Mouse (Mus musculus) liver, embryonic 11.5 days (tissue): ENCODE data around the gene Mkrn1. TPM values are rescaled to one million over a fixed set of nuclear protein-coding genes. Genes with fewer than 3 reads are reported as not detected.

Experiments
- ATAC-seq: fragments of 200-750 bp; cut with Nextera tagmentation; replicated peaks from 2 replicates; pipeline ENCODE4 v1.8.0; 2017; ENCODE audit warnings: moderate number of reproducible peaks, mild to moderate bottlenecking, moderate TSS enrichment, moderate library complexity; ENCODE audit not compliant: low FRiP score
- DNase-seq: peaks from one replicate; pipeline ENCODE4 v3.0.0-alpha.2; 2017; ENCODE audit warnings: low spot score
- H3K27ac ChIP-seq: fragments of 300-500 bp; sonication (generic); 2 replicates; pipeline ENCODE4 v1.5.1; 2014; ENCODE audit warnings: mild to moderate bottlenecking, low read depth, low read length, control low read depth
- H3K27me3 ChIP-seq: fragments of 300-500 bp; sonication (generic); replicated peaks from 2 replicates; pipeline ENCODE4 v1.6.1; 2014; ENCODE audit warnings: low read length, mixed read lengths; ENCODE audit not compliant: control insufficient read depth, insufficient read depth
- H3K36me3 ChIP-seq: fragments of 300-500 bp; sonication (generic); 2 replicates; pipeline ENCODE4 v1.6.1; 2014; ENCODE audit warnings: mild to moderate bottlenecking, low read length, moderate library complexity, mixed read lengths; ENCODE audit not compliant: control insufficient read depth, insufficient read depth
- H3K4me1 ChIP-seq: fragments of 300-500 bp; sonication (generic); replicated peaks from 2 replicates; pipeline ENCODE4 v1.6.1; 2014; ENCODE audit warnings: low read length, mixed read lengths; ENCODE audit not compliant: control insufficient read depth, insufficient read depth
- H3K4me2 ChIP-seq: fragments of 300-500 bp; sonication (generic); 2 replicates; pipeline ENCODE4 v1.6.1; 2014; ENCODE audit warnings: mild to moderate bottlenecking, control low read depth, moderate library complexity
- H3K4me3 ChIP-seq: fragments of 300-500 bp; sonication (generic); 2 replicates; pipeline ENCODE4 v1.5.1; 2014; ENCODE audit warnings: low read depth, low read length, control low read depth
- H3K9ac ChIP-seq: fragments of 300-500 bp; sonication (generic); 2 replicates; pipeline ENCODE4 v1.6.1; 2014; ENCODE audit warnings: low read depth, low read length, control low read depth
- H3K9me3 ChIP-seq: fragments of 300-500 bp; sonication (generic); 2 replicates; pipeline ENCODE4 v1.6.1; 2016; ENCODE audit warnings: low read length, inconsistent platforms, mixed read lengths; ENCODE audit not compliant: control insufficient read depth
- WGBS: fragments of 180-500 bp; shearing (Covaris S2); extraction: QIAGEN DNeasy Blood & Tissue Kit; methylation state at CpG from one replicate; pipeline ENCODE4 v1.1.7; 2014; 5-methylcytosine and 5-hydroxymethylcytosine counted together
- polyA plus RNA-seq: library from polyadenylated mRNA; unstranded; fragments of >200 nt; fragmentation: Nextera tagmentation; extraction: Ambion mirVana; gene quantifications from 2 replicates; pipeline ENCODE4 v1.2.1, GENCODE M21; 2014

Gene Mkrn1
- 50.8 and 53.5 TPM in 2 replicates for polyA plus RNA-seq

DNA sequence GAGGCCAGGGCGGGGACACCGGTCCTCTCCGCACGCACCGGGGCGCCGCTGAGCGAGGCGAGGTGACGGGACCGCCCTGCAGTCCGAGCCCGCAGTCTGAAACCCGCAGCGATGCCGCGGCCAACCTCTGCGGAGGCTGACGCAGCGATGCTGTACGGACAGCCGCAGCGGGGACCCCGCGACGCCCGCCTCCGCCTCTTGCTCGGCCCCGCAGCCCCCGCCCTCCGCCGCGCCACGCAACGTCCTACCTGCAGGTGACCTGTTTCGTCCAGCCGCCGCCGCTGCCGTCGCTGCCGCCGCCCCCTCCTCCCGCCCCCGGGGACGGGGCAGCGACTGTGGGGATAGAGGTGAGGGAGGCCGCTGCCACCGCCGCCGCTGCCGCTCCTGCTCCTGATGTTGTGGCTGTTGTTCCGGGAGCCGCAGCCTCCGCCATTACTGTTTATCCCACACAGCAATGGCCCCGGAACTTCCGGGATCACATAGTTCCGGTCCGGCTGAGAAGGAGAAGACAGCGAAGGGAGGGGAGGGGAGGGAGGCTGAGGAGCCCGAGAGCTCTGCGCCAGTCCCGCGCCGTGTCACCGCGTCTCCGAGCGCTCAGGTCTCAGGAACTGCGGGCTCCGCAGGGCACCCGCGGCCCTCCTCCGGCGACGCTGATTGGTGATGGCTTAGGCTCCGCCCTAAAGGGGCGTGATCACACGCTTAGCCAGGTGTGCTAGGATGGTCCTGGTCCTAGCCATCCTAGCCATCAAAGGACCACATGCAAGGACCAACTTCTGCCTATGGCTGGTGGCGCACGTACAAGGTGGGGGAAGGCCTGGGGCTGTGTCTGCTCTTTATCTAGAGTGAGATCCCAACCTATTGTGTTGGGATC, at the start of gene Mkrn1:
TSS of gene Mkrn1 (minus strand) at position 612 of the 871 bp plus-strand sequence.
- H3K9ac ChIP-seq: peak within 1 kb of the TSS; percentile 92
- H3K27ac ChIP-seq: peak within 1 kb of the TSS; percentile 62
- peaks cover 13% of the 10 kb centered on the region for H3K4me1 ChIP-seq
- WGBS: under 1% methylated on average over 81 of the region's 82 CpGs
- peaks cover 10% of the 10 kb centered on the region; the same call in 1 of the 2 replicates for H3K27me3 ChIP-seq
- no peaks in the 10 kb centered on the region for H3K9me3 ChIP-seq
- H3K36me3 ChIP-seq: no peaks in the 10 kb centered on the region
- DNase-seq: peak; percentile 86
- peak; percentile 82 for ATAC-seq
- H3K4me2 ChIP-seq: peak within 1 kb of the TSS; percentile 85
- peak within 1 kb of the TSS; percentile 98 for H3K4me3 ChIP-seq

DNA sequence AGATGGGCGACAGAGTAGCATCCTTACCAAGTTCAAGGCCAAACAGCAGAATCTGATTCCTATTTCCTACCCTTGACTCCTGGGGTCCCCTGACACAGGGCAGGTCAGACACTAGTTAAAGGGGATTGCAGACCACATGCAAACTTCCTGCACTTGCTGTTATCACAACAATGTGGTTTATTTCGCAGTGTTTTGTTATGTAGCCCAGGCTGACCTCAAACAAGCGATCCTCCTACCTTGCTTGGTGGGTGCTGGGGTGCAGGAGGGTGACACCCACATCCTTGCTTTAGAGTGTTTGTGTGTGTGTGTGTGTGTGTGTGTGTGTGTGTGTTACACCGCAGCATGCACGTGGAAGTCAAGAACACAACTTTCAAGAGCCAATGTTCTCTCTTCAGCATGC, 49.2 kb upstream of the Mkrn1 start:
- Histone ChIP-seq H3K9ac (no peak overlapping the region), H3K4me2 (no peak overlapping the region), H3K4me1 (no peaks in the 10 kb centered on the region), H3K4me3 (no peak overlapping the region), H3K36me3 (peaks cover 4% of the 10 kb centered on the region; the same call in 1 of the 2 replicates), H3K27me3 (no peaks in the 10 kb centered on the region), H3K9me3 (no peaks in the 10 kb centered on the region), H3K27ac (no peak overlapping the region)
- no peak for DNase-seq
- WGBS: 71% methylated on average over 5 of the region's 5 CpGs
- no peak for ATAC-seq

DNA sequence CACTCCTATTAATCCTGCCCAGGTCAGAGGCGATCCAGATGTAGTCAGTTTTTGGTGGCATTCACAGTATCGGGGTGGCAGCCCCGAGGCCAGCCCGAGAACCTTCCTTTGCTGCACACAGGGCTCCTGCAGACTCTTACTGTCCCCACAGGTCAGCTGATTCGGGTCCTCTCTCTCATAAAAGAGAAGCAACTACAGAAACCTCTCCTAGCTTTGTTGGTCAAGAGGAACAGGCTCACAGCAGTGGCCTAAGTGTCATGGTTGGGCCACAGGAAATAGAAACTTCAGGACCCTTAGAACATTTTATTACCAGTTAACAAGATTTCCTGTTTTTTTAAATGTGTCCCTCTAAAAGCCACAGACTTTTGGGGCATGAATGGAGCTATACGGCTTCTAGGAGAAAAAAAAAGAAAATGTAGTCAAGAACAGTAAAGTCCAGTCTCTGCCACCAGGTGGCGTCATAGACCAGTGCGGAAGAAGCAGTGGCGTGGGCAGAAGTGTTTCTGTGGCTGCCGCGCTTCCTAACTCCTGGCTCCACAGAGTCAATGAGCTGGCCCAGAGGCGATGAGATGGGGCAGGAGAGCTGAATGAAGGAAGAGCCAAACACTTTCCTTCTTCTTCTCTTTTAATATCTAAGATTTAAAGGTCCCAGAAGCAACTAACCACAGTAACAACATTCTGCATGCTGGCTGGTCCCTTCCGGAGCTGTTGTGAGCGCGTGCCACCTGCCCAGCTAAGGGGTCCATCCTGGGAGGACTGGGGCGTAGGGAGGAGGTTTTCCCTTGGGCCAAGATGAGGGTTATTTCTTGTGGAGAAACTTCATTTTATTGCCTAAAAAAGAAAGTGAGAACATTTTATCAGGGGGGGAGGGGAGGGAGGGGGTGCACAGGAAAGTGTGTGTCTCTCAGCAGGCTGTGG, 42.6 kb upstream of the Mkrn1 start:
- ATAC-seq: peak; percentile 54

DNA sequence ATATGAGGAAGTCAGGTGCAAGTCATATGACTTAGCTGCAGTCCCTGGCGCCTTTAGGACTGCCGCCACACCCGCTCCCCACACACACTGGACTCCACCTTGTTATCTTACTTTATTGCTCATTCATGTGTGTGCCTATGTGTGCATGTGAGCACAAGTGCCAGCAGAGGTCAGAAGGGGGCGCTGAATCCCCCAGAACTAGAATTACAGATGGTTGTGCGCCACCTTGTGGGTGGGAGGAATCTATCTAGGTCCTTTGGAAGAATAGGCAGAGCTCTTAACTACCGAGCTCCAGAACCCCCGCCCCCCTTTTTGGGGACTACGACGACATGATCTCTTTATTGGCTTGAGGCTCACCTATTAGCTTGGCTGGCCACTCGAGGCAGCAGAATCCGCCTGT, 39.8 kb upstream of the Mkrn1 start:
- Histone ChIP-seq H3K9me3 (no peaks in the 10 kb centered on the region), H3K9ac (no peak overlapping the region), H3K4me1 (no peaks in the 10 kb centered on the region), H3K4me2 (no peak overlapping the region), H3K27me3 (no peaks in the 10 kb centered on the region), H3K36me3 (peaks cover 2% of the 10 kb centered on the region; the same call in 1 of the 2 replicates), H3K4me3 (no peak overlapping the region), H3K27ac (no peak overlapping the region)
- WGBS: 92% methylated on average over 11 of the region's 11 CpGs
- no peak for ATAC-seq
- no peak for DNase-seq

More for the DNA sequence above, 42.6 kb upstream of the Mkrn1 start:
- no peaks in the 10 kb centered on the region for H3K27me3 ChIP-seq
- no peaks in the 10 kb centered on the region for H3K4me1 ChIP-seq
- H3K36me3 ChIP-seq: peaks cover 2% of the 10 kb centered on the region; the same call in 1 of the 2 replicates
- no peak overlapping the region for H3K27ac ChIP-seq
- H3K4me2 ChIP-seq: peak overlapping the region; percentile 57
- no peak overlapping the region for H3K4me3 ChIP-seq
- H3K9me3 ChIP-seq: no peaks in the 10 kb centered on the region
- peak overlapping the region; percentile 37; the same call in 1 of the 2 replicates for H3K9ac ChIP-seq
- DNase-seq: peak; percentile 73
- WGBS: 42% methylated on average over 16 of the region's 16 CpGs

DNA sequence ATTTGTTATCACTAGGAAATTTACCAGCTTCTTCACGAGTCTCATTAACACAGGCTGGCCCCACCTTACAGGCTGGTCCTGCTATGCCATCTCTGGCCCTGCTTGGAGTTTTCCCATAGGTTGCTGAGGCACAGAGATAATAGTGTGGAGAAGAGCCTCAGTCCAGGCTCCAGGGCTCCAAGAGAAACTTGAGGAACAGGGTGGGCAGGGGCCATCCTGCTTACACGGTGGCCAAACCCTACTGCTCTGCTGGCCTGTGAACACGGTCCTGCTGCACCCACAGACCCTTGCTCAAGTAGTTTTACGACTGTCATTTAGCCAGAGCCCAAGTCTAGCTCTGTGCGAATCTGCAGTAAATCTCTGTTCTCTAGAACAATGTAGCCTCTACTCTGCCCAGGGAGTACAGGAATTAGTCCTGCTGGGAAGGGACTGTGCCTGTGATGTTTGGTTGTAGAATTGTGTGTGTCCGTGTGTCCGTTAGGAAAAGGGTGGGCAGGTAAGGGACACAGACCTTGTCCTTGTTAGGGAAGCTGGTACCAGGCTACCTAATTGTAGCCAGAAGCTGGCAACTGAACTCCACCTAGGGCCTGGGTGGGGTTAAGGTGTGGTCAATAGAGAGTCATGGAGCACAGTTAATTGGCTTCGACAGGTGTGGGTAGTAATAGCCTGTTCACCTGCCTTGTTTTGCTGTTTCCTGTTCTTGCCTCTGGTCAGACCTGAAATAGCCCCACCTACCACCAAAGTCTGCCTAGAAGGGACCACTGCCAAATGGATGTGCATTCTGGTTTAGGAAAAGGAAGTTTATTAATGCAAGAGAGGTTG, 35.3 kb upstream of the Mkrn1 start:
- Histone ChIP-seq H3K4me3 (no peak overlapping the region), H3K9me3 (no peaks in the 10 kb centered on the region), H3K27me3 (no peaks in the 10 kb centered on the region), H3K36me3 (peaks cover 2% of the 10 kb centered on the region; the same call in 1 of the 2 replicates), H3K27ac (no peak overlapping the region), H3K4me2 (no peak overlapping the region), H3K9ac (no peak overlapping the region), H3K4me1 (no peaks in the 10 kb centered on the region)
- no peak for ATAC-seq
- no peak for DNase-seq
- 68% methylated on average over 8 of the region's 8 CpGs for WGBS

DNA sequence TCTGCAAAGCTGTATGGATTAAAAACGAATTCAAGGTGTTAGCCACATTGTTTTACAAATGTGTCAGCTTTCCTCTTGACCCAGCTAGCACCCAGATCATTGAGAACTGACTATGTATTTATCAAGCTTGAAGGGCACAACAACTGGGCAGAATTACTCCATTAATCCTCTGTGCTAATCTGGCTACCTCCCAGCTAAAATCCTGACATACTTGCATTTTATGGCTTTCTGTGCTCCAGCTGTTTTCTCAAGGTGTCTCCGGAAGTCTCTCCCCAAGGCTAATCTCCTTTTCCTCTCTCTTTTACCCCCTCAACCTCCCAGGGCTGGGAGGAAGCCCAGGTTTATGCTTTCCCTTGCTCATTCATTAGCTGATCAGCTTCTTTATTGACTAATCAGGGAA, 34.4 kb upstream of the Mkrn1 start:
- Histone ChIP-seq H3K4me2 (no peak overlapping the region), H3K4me1 (no peaks in the 10 kb centered on the region), H3K4me3 (no peak overlapping the region), H3K36me3 (no peaks in the 10 kb centered on the region), H3K9me3 (no peaks in the 10 kb centered on the region), H3K9ac (no peak overlapping the region), H3K27ac (no peak overlapping the region), H3K27me3 (no peaks in the 10 kb centered on the region)
- DNase-seq (no peak), ATAC-seq (no peak)
- WGBS: 59% methylated on average over 2 of the region's 2 CpGs

DNA sequence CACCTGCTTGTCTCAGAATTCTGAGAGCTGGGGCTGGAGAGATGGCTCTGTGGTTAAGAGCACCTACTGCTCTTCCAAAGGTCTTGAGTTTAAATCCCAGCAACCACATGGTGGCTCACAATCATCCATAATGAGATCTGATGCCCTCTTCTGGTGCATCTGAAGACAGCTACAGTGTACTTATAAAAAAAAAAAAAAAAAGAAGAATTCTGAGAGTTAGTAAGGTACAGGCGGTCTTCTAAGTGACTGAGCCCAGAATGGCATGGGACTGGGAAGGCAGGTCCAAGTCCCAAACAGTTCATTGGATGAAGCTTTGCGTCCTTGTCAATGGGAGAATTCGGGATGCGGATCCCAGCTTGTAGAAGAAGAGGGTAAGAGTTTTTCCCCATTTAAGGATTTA, 33.3 kb upstream of the Mkrn1 start:
- Histone ChIP-seq H3K4me3 (no peak overlapping the region), H3K36me3 (no peaks in the 10 kb centered on the region), H3K4me2 (no peak overlapping the region), H3K4me1 (no peaks in the 10 kb centered on the region), H3K27me3 (no peaks in the 10 kb centered on the region), H3K9me3 (no peaks in the 10 kb centered on the region), H3K27ac (no peak overlapping the region), H3K9ac (no peak overlapping the region)
- ATAC-seq (no peak), DNase-seq (no peak)
- WGBS: 86% methylated on average over 4 of the region's 4 CpGs

DNA sequence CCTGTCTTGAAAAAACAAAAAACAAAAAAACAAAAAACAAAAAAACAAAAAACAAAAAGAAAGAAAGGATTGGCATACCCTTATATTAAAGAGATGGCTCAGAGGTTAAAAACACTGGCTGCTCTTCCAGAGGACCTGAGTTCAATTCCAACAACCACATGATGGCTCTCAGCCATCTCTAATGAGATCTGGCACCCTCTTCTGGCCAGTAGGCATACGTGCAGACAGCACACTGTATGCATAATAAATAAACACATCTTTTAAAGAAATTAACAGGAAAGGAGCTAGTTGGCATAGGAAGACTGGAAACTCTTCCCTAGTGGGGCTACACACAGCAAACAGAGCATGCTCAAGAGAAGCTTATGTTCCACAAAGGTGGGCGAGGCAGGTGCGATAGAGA, 30.8 kb upstream of the Mkrn1 start:
- no peak overlapping the region for H3K9ac ChIP-seq
- DNase-seq (no peak), ATAC-seq (no peak)
- no peaks in the 10 kb centered on the region for H3K4me1 ChIP-seq
- no peaks in the 10 kb centered on the region for H3K9me3 ChIP-seq
- H3K27ac ChIP-seq: no peak overlapping the region
- no peaks in the 10 kb centered on the region for H3K27me3 ChIP-seq
- no peak overlapping the region for H3K4me3 ChIP-seq
- 75% methylated on average over 3 of the region's 3 CpGs for WGBS
- no peak overlapping the region for H3K4me2 ChIP-seq
- H3K36me3 ChIP-seq: no peaks in the 10 kb centered on the region
